Mouse (Mus musculus) midbrain, embryonic 11.5 days (tissue): Measurements from ENCODE around the gene Fam208a. TPM values are rescaled to one million over a fixed set of nuclear protein-coding genes. Genes with fewer than 3 reads are reported as not detected.
A peak's percentile ranks its signal among the peaks of the same experiment; 100 is the strongest.

Experiments used
- ATAC-seq: fragments of 200-750 bp; cut with Nextera tagmentation; 2 replicates; pipeline ENCODE4 v1.8.0; 2017; ENCODE audit warnings: moderate TSS enrichment, moderate library complexity; ENCODE audit not compliant: low FRiP score
- DNase-seq: peaks from one replicate; pipeline ENCODE4 v3.0.0; 2015; ENCODE audit warnings: low spot score; ENCODE audit errors: missing footprints
- H3K27ac ChIP-seq: fragments of 300-500 bp; sonication (generic); 2 replicates; pipeline ENCODE4 v1.5.1; 2014; ENCODE audit warnings: low read depth, low read length
- H3K27me3 ChIP-seq: fragments of 300-500 bp; sonication (generic); 2 replicates; pipeline ENCODE4 v1.6.1; 2014; ENCODE audit warnings: mild to moderate bottlenecking, low read length, moderate library complexity, mixed read lengths; ENCODE audit not compliant: control insufficient read depth, insufficient read depth
- H3K36me3 ChIP-seq: fragments of 300-500 bp; sonication (generic); 2 replicates; pipeline ENCODE4 v1.6.1; 2014; ENCODE audit warnings: mild to moderate bottlenecking, low read length, moderate library complexity, mixed read lengths; ENCODE audit not compliant: control insufficient read depth, insufficient read depth
- H3K4me1 ChIP-seq: fragments of 300-500 bp; sonication (generic); 2 replicates; pipeline ENCODE4 v1.6.1; 2014; ENCODE audit warnings: low read length; ENCODE audit not compliant: control insufficient read depth, insufficient read depth
- H3K4me2 ChIP-seq: fragments of 300-500 bp; sonication (generic); 2 replicates; pipeline ENCODE4 v1.6.1; 2014; ENCODE audit warnings: mild to moderate bottlenecking, moderate library complexity
- H3K4me3 ChIP-seq: fragments of 300-500 bp; sonication (generic); 2 replicates; pipeline ENCODE4 v1.5.1; 2014; ENCODE audit warnings: low read depth, low read length
- H3K9ac ChIP-seq: fragments of 300-500 bp; sonication (generic); 2 replicates; pipeline ENCODE4 v1.6.1; 2014; ENCODE audit warnings: low read length
- H3K9me3 ChIP-seq: fragments of 300-500 bp; sonication (generic); 2 replicates; pipeline ENCODE4 v1.6.1; 2016; ENCODE audit warnings: low read length; ENCODE audit not compliant: control insufficient read depth
- WGBS: fragments of 180-500 bp; shearing (Covaris S2); extraction: QIAGEN DNeasy Blood & Tissue Kit; methylation state at CpG from one replicate; pipeline ENCODE4 v1.1.7; 2014; 5-methylcytosine and 5-hydroxymethylcytosine counted together
- polyA plus RNA-seq: library from polyadenylated mRNA; unstranded; fragments of >200 nt; fragmentation: Nextera tagmentation; extraction: Ambion mirVana; gene quantifications from 2 replicates; pipeline ENCODE4 v1.2.1, GENCODE M21; 2014

Gene Fam208a
- polyA plus RNA-seq, 1 experiment from 2014 or later: 10.5 TPM

- ATAC-seq (no peak), DNase-seq (no peak)
- H3K36me3 ChIP-seq: no peaks in the 10 kb centered on the region; the same call in 1 of the 2 replicates
- peaks cover 2% of the 10 kb centered on the region; the same call in 1 of the 2 replicates for H3K4me1 ChIP-seq
- H3K27me3 ChIP-seq: peaks cover 6% of the 10 kb centered on the region; the same call in 1 of the 2 replicates
- no peak overlapping the region for H3K4me3 ChIP-seq
- 97% methylated on average over 2 of the region's 2 CpGs for WGBS
- H3K27ac ChIP-seq: no peak overlapping the region
- no peak overlapping the region for H3K9ac ChIP-seq
- H3K9me3 ChIP-seq: peaks cover 5% of the 10 kb centered on the region; the same call in 1 of the 2 replicates
- no peak overlapping the region for H3K4me2 ChIP-seq
These were observed 3.4 kb downstream of the Fam208a start for GRCm38 (mm10) chr14:27432064-27432463.

DNA sequence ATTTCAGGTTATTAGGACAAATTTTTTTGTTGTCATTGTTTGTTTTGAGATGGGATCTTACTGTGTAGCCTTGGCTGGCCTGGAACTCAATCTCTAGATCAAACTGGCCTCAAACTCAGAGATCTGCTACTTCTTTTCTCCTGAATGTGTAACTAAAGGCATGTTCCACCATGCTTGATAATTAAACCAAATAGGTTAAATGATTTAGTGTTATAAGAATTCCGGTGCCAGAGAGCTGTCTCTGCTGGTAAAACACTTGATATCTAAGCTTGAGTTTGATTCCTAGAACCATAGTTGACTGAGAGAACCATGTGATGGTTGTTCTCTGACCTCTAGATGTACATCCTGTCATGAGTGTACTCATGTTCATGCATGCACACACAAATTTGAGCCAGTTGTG is 7.5 kb downstream of the Fam208a start:
- Histone ChIP-seq H3K4me1 (no peaks in the 10 kb centered on the region), H3K9me3 (no peaks in the 10 kb centered on the region), H3K4me3 (no peak overlapping the region), H3K4me2 (no peak overlapping the region), H3K27me3 (no peaks in the 10 kb centered on the region), H3K27ac (no peak overlapping the region), H3K36me3 (no peaks in the 10 kb centered on the region; the same call in 1 of the 2 replicates), H3K9ac (no peak overlapping the region)
- no peak for DNase-seq
- no peak for ATAC-seq
- 98% methylated on average over 1 of the region's 1 CpGs for WGBS

GRCm38 (mm10) chr14:27436826-27437225 is 8.2 kb downstream of the Fam208a start:
- DNase-seq: no peak
- no peak for ATAC-seq
- no peaks in the 10 kb centered on the region for H3K9me3 ChIP-seq
- no peak overlapping the region for H3K9ac ChIP-seq
- no peaks in the 10 kb centered on the region; the same call in 1 of the 2 replicates for H3K36me3 ChIP-seq
- H3K27ac ChIP-seq: no peak overlapping the region
- 90% methylated on average over 3 of the region's 3 CpGs for WGBS
- H3K4me1 ChIP-seq: no peaks in the 10 kb centered on the region
- no peaks in the 10 kb centered on the region for H3K27me3 ChIP-seq
- H3K4me2 ChIP-seq: no peak overlapping the region
- no peak overlapping the region for H3K4me3 ChIP-seq

DNA sequence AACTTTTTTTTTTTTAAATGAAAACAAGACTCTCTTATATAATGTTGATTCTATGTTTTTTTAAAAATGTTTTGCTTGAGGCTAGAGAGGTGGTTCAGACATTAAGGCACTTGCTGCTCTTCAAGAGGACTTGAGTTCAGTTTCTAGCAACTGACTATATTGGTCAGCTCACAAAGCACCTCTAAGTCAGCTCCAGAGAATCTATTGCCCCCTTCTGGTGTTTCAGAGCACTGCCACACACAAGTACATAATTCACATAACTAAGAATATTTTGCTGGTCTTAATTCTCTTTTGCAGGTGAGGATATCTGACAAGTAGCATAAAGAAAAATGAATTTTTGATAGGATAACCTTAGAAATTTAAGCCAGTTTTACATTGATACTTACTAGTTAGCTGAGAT is 12.3 kb downstream of the Fam208a start:
- no peaks in the 10 kb centered on the region for H3K4me1 ChIP-seq
- H3K27ac ChIP-seq: no peak overlapping the region
- no peaks in the 10 kb centered on the region; the same call in 1 of the 2 replicates for H3K36me3 ChIP-seq
- no peak overlapping the region for H3K4me3 ChIP-seq
- ATAC-seq (no peak), DNase-seq (no peak)
- H3K9me3 ChIP-seq: no peaks in the 10 kb centered on the region
- H3K9ac ChIP-seq: no peak overlapping the region
- no peaks in the 10 kb centered on the region for H3K27me3 ChIP-seq
- no peak overlapping the region for H3K4me2 ChIP-seq

DNA sequence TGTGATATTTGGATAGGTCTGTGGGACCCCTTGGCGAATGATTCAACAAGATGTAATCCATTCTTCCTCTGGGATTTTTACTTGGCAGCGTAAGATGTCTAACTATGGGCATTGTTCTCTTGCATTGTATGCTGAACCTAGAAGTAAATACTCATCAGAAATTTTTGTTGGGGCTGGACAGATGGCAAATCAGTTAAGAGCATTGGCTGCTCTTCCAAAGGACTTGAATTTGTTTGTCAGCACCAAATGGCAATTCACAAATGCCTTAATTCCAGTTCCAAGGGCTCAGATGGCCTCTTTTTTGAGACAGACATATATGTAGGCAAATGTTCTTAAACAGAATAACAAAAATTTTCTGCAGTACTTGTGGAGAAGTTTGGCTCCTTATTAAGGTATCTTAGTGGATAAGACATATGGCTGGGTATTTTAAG is 16.2 kb downstream of the Fam208a start:
- 83% methylated on average over 2 of the region's 2 CpGs for WGBS
- no peak overlapping the region for H3K9ac ChIP-seq
- H3K36me3 ChIP-seq: no peaks in the 10 kb centered on the region; the same call in 1 of the 2 replicates

GRCm38 (mm10) chr14:27446963-27447362 is 18.3 kb downstream of the Fam208a start:
- no peak for DNase-seq
- 91% methylated on average over 4 of the region's 4 CpGs for WGBS

More for the DNA sequence above, 16.2 kb downstream of the Fam208a start:
- no peaks in the 10 kb centered on the region for H3K9me3 ChIP-seq
- no peak overlapping the region for H3K27ac ChIP-seq
- no peak overlapping the region for H3K4me3 ChIP-seq
- DNase-seq (no peak), ATAC-seq (no peak)
- H3K4me1 ChIP-seq: no peaks in the 10 kb centered on the region
- H3K27me3 ChIP-seq: no peaks in the 10 kb centered on the region
- H3K4me2 ChIP-seq: no peak overlapping the region

GRCm38 (mm10) chr14:27491399-27491798 is 62.8 kb downstream of the Fam208a start:
- 95% methylated on average over 5 of the region's 5 CpGs for WGBS
- H3K36me3 ChIP-seq: peaks cover 7% of the 10 kb centered on the region
- no peaks in the 10 kb centered on the region for H3K9me3 ChIP-seq
- H3K9ac ChIP-seq: no peak overlapping the region
- H3K27ac ChIP-seq: no peak overlapping the region
- DNase-seq (no peak), ATAC-seq (no peak)
- no peaks in the 10 kb centered on the region for H3K4me1 ChIP-seq
- H3K4me3 ChIP-seq: no peak overlapping the region
- H3K4me2 ChIP-seq: no peak overlapping the region
- no peaks in the 10 kb centered on the region for H3K27me3 ChIP-seq

More at GRCm38 (mm10) chr14:27446963-27447362, 18.3 kb downstream of the Fam208a start:
- no peaks in the 10 kb centered on the region; the same call in 1 of the 2 replicates for H3K36me3 ChIP-seq
- no peak overlapping the region for H3K4me3 ChIP-seq
- H3K9me3 ChIP-seq: no peaks in the 10 kb centered on the region
- no peaks in the 10 kb centered on the region for H3K4me1 ChIP-seq
- no peak overlapping the region for H3K9ac ChIP-seq
- H3K4me2 ChIP-seq: no peak overlapping the region
- H3K27ac ChIP-seq: no peak overlapping the region
- ATAC-seq: no peak
- no peaks in the 10 kb centered on the region for H3K27me3 ChIP-seq

DNA sequence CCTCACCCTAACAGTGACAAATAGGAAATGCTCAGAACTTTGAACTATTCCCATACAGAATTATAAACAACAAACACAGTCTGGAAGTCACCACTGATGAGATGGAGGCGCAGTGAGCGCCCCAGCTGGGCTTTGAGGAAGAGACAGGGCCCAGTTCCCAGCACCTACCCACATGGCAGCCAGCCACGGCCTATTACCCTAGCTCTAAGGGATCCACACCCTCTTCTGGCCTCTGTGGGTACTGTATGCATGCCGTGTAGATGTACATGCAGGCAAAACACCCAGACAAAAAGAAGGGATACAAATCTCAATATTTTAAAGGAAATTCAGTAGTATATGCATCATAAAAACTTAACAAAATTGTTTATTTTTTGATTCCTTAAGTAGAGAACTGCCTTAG is 64.9 kb downstream of the Fam208a start:
- no peaks in the 10 kb centered on the region for H3K27me3 ChIP-seq
- no peaks in the 10 kb centered on the region for H3K4me1 ChIP-seq
- H3K4me2 ChIP-seq: no peak overlapping the region
- no peaks in the 10 kb centered on the region for H3K9me3 ChIP-seq
- H3K4me3 ChIP-seq: no peak overlapping the region
- no peak for DNase-seq
- ATAC-seq: no peak
- H3K36me3 ChIP-seq: peaks cover 7% of the 10 kb centered on the region
- 92% methylated on average over 4 of the region's 4 CpGs for WGBS
- H3K27ac ChIP-seq: no peak overlapping the region
- H3K9ac ChIP-seq: no peak overlapping the region

DNA sequence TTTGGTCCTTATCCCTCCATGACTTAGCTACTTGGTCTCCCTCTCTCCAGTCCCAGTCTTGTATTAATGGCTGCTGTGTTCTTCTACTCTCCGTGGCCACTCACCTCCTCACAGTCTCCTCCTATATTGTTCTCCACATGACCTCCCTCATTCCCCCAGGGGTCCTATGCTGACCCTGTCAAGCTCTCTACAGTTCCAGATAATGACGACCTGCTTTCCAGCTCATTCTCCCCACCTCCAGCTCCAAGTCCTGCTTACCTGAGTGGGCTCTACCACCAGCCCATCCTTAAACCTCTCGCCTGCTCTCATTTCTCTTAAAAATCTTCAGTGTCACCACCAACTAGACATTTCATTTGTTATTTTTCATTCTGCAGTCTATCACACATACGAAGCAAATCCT is 72.5 kb downstream of the Fam208a start:
- Histone ChIP-seq H3K4me3 (no peak overlapping the region), H3K4me2 (no peak overlapping the region), H3K9ac (no peak overlapping the region), H3K9me3 (no peaks in the 10 kb centered on the region), H3K27ac (no peak overlapping the region), H3K4me1 (no peaks in the 10 kb centered on the region), H3K36me3 (peaks cover 3% of the 10 kb centered on the region; the same call in 1 of the 2 replicates), H3K27me3 (no peaks in the 10 kb centered on the region)
- WGBS: 84% methylated on average over 4 of the region's 4 CpGs
- DNase-seq (peak; percentile 61), ATAC-seq (no peak)
